Mouse (Mus musculus) heart, postnatal 25 days (tissue): ENCODE measurements around the gene Ankrd9. TPM values are rescaled to one million over a fixed set of nuclear protein-coding genes. Genes with fewer than 3 reads are reported as not detected.

Source experiments
- DNase-seq: peaks from one replicate; pipeline ENCODE4 v3.0.0; 2022; ENCODE audit warnings: low spot score
- intact Hi-C: fragments of 180-260 bp; cut with DNase I; formaldehyde crosslinking; loops from one replicate; pipeline ENCODE4 v1.15.1; 2025
- total RNA-seq, 2 experiments: library from RNA; stranded (reverse); gene quantifications; 2 replicates each; pipeline ENCODE4 v1.2.3; 2021

Gene Ankrd9
- total RNA-seq, 2 experiments from 2014 or later: 66.8 to 71.8 TPM

- intact Hi-C loops: loop anchor here (2.0 kb wide), 1 partner anchor 18 kb away; no protein-coding TSS in a partner anchor
- no peak for DNase-seq
Measured at GRCm38 (mm10) chr12:110970408-110970807, 8.4 kb downstream of the Ankrd9 start.

GRCm38 (mm10) chr12:110967146-110967545, 11.7 kb downstream of the Ankrd9 start:
- DNase-seq: no peak
- intact Hi-C loops: no loop called here

GRCm38 (mm10) chr12:110966079-110966478, 12.8 kb downstream of the Ankrd9 start:
- intact Hi-C loops: no loop called here
- no peak for DNase-seq

- DNase-seq: no peak
- intact Hi-C loops: no loop called here
Measured at GRCm38 (mm10) chr12:110965500-110965899, 13.3 kb downstream of the Ankrd9 start.

GRCm38 (mm10) chr12:110961973-110962372, 16.9 kb downstream of the Ankrd9 start:
- intact Hi-C loops: no loop called here
- no peak for DNase-seq

- intact Hi-C loops: loop anchor here (10.0 kb wide), 1 partner anchor 1570 kb away; no protein-coding TSS in a partner anchor
- DNase-seq: no peak
Measured at GRCm38 (mm10) chr12:110954351-110954991, 24.4 kb downstream of the Ankrd9 start.

- DNase-seq: no peak
- intact Hi-C loops: loop anchor here (2.0 to 10.0 kb wide), 2 partner anchors 17 to 1571 kb away; no protein-coding TSS in a partner anchor
Measured at GRCm38 (mm10) chr12:110953900-110954299, 24.9 kb downstream of the Ankrd9 start.

GRCm38 (mm10) chr12:110953443-110953842, 25.4 kb downstream of the Ankrd9 start:
- intact Hi-C loops: loop anchor here (2.0 to 10.0 kb wide), 2 partner anchors 17 to 1571 kb away; no protein-coding TSS in a partner anchor
- no peak for DNase-seq

- intact Hi-C loops: loop anchor here (2.0 to 10.0 kb wide), 2 partner anchors 18 to 1572 kb away; no protein-coding TSS in a partner anchor
- no peak for DNase-seq
Measured at GRCm38 (mm10) chr12:110952628-110953385, 26.0 kb downstream of the Ankrd9 start.

- no peak for DNase-seq
- intact Hi-C loops: loop anchor here (10.0 kb wide), 1 partner anchor 1574 kb away; no protein-coding TSS in a partner anchor
Measured at GRCm38 (mm10) chr12:110951236-110951635, 27.6 kb downstream of the Ankrd9 start.

GRCm38 (mm10) chr12:110950151-110950550, 28.7 kb downstream of the Ankrd9 start:
- intact Hi-C loops: loop anchor here (10.0 kb wide), 1 partner anchor 1575 kb away; no protein-coding TSS in a partner anchor
- DNase-seq: no peak

GRCm38 (mm10) chr12:110949410-110949809, 29.4 kb downstream of the Ankrd9 start:
- no peak for DNase-seq
- intact Hi-C loops: no loop called here

- intact Hi-C loops: no loop called here
- DNase-seq: no peak
Measured at GRCm38 (mm10) chr12:110948910-110949201, 30.0 kb downstream of the Ankrd9 start.

- intact Hi-C loops: no loop called here
- no peak for DNase-seq
Measured at GRCm38 (mm10) chr12:110948082-110948909, 30.5 kb downstream of the Ankrd9 start.

- intact Hi-C loops: no loop called here
- no peak for DNase-seq
Measured at GRCm38 (mm10) chr12:110946216-110946615, 32.6 kb downstream of the Ankrd9 start.

GRCm38 (mm10) chr12:110940869-110941268, 38.0 kb downstream of the Ankrd9 start:
- intact Hi-C loops: no loop called here
- DNase-seq: no peak

GRCm38 (mm10) chr12:110939385-110939784, 39.5 kb downstream of the Ankrd9 start:
- no peak for DNase-seq
- intact Hi-C loops: no loop called here

GRCm38 (mm10) chr12:110937496-110937895, 41.3 kb downstream of the Ankrd9 start:
- intact Hi-C loops: no loop called here
- DNase-seq: no peak

GRCm38 (mm10) chr12:110935983-110936620, 42.7 kb downstream of the Ankrd9 start:
- intact Hi-C loops: loop anchor here (1.0 kb wide), 1 partner anchor 56 kb away; no protein-coding TSS in a partner anchor
- DNase-seq: peak; percentile 56

GRCm38 (mm10) chr12:110932820-110933219, 46.0 kb downstream of the Ankrd9 start:
- no peak for DNase-seq
- intact Hi-C loops: no loop called here
